Mouse (Mus musculus) cortical plate, adult 2 months (tissue): ENCODE data around the gene Hist1h2ac.

Source experiments
- CTCF ChIP-seq: fragments of 200-500 bp; IDR thresholded peaks from 2 replicates; pipeline ENCODE4 v1.5.1; 2011; ENCODE audit warnings: mild to moderate bottlenecking, control low read depth, low read length; ENCODE audit not compliant: insufficient read depth; ENCODE audit errors: extremely low read depth
- POLR2A ChIP-seq: fragments of 200-500 bp; IDR thresholded peaks from 2 replicates; pipeline ENCODE4 v1.6.1; 2011; ENCODE audit warnings: mild to moderate bottlenecking, low read length, control low read depth; ENCODE audit not compliant: insufficient read depth; ENCODE audit errors: extremely low read depth

DNA sequence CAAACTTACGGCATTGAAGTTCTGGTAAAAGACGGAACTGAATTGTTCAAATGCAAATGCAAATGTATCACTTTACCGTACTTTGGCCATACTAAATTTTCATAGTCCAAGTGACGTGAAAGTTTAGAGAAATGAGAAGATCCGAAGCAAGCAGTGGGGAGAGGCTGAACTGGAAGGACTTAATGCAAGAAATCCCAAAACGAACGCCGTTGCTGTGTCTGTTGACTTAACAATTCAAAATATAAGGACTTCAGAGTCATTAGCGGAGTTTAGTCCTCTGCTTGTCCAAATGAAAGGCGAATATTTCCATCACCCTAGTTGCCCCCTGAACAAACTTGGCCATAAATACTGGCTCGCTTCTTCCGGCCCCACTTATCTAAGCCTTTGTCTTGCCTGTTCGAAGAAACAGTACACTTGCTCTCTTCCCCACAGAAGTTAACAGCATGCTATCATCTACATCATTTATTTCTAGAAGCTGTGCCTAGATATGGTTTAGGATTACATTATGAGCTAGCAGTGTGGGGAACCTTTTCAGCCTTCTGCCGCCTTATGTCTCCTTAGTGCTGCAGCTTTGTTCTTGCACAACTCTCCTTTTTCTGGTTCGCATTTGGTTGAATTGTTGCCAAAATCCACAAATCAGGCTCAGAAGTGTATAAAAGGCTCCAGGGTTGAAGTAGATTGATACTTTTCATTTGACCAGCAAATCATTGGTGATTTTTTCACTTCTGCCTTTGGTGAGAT is 1.5 kb upstream of the Hist1h2ac start:
- no peak for TF ChIP-seq CTCF
- no peak for TF ChIP-seq POLR2A
